Mouse (Mus musculus) midbrain, embryonic 10.5 days (tissue): ENCODE measurements around the gene Gjc3. TPM values are rescaled to one million over a fixed set of nuclear protein-coding genes. Genes with fewer than 3 reads are reported as not detected.
"Not testable (repeated sequence)": the region's sequence is repeated elsewhere in the genome, so short reads cannot be mapped to it uniquely, and the experiment has no call there.

Source experiments
- DNase-seq: peaks from one replicate; pipeline ENCODE4 v3.0.0-alpha.2; 2017; ENCODE audit warnings: low spot score
- H3K27ac ChIP-seq: fragments of 300-500 bp; sonication (generic); replicated peaks from 2 replicates; pipeline ENCODE4 v1.5.1; 2016; ENCODE audit warnings: mild to moderate bottlenecking
- H3K27me3 ChIP-seq: fragments of 300-500 bp; sonication (generic); 2 replicates; pipeline ENCODE4 v1.6.1; 2016; ENCODE audit warnings: low read depth, mild to moderate bottlenecking; ENCODE audit not compliant: poor library complexity, severe bottlenecking
- H3K36me3 ChIP-seq: fragments of 300-500 bp; sonication (generic); 2 replicates; pipeline ENCODE4 v1.6.1; 2016; ENCODE audit warnings: mild to moderate bottlenecking, moderate library complexity
- H3K4me1 ChIP-seq: fragments of 300-500 bp; sonication (generic); 2 replicates; pipeline ENCODE4 v1.6.1; 2016
- H3K4me3 ChIP-seq: fragments of 300-500 bp; sonication (generic); 2 replicates; pipeline ENCODE4 v1.5.1; 2016; ENCODE audit warnings: mild to moderate bottlenecking, moderate library complexity
- H3K9me3 ChIP-seq: fragments of 300-500 bp; sonication (generic); replicated peaks from 2 replicates; pipeline ENCODE4 v1.6.1; 2016; ENCODE audit warnings: mild to moderate bottlenecking
- WGBS: fragments of 180-500 bp; shearing (Covaris S2); methylation state at CpG from one replicate; pipeline ENCODE4 v1.1.7; 2016; 5-methylcytosine and 5-hydroxymethylcytosine counted together
- polyA plus RNA-seq: library from polyadenylated mRNA; unstranded; fragments of >200 nt; fragmentation: Nextera tagmentation; extraction: Ambion mirVana; gene quantifications from 2 replicates; pipeline ENCODE4 v1.2.1, GENCODE M21; 2016

The Gjc3 gene
- polyA plus RNA-seq, 1 experiment from 2014 or later, result 0.05 TPM

DNA sequence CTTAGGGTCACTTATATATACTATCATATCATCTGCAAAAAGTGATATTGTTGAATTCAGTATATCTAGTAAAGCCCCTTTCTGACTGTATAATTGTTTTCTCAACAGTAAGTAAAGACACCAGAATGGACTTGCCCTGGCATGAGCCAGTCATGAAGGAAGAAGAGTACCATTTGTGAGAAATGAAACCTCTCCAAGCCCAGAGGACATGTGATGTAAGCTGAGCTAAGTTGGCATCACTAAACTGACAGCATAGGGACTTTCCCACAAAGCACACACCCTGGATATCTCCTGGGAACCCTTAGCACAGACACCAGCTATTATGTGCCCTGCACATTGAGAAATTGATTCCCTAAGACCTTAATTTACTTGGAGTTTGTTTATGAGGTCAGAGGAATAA is 15.6 kb downstream of the Gjc3 start:
- no peak for DNase-seq
- no peaks in the 10 kb centered on the region for H3K9me3 ChIP-seq
- no peak overlapping the region for H3K27ac ChIP-seq
- no peaks in the 10 kb centered on the region for H3K4me1 ChIP-seq
- no peaks in the 10 kb centered on the region for H3K36me3 ChIP-seq
- H3K27me3 ChIP-seq, result no peaks in the 10 kb centered on the region
- no peak overlapping the region for H3K4me3 ChIP-seq

DNA sequence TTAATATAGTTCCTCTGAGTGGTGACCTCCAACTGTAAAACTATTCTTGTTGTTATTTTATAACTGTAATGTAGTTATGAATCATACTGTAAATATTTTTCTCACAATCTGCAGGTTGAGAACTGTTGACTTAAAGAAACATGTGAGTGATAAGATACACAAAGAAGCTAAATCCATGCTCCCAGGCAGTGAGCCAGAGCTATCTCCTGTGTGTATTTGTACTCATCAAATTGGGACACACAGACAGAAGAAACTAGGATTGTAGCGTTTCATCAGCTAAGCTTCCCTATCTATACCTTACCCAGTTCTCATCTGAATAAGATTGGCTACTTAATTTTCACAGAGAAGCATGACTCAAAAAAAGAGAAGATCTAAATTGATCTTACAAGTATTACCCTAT is 19.8 kb downstream of the Gjc3 start:
- H3K36me3 ChIP-seq, result no peaks in the 10 kb centered on the region
- H3K27ac ChIP-seq, result no peak overlapping the region
- WGBS, result 84% methylated on average over 1 of the region's 1 CpGs
- no peaks in the 10 kb centered on the region for H3K4me1 ChIP-seq
- no peak overlapping the region for H3K4me3 ChIP-seq
- no peaks in the 10 kb centered on the region for H3K27me3 ChIP-seq
- no peaks in the 10 kb centered on the region for H3K9me3 ChIP-seq
- DNase-seq, result no peak

DNA sequence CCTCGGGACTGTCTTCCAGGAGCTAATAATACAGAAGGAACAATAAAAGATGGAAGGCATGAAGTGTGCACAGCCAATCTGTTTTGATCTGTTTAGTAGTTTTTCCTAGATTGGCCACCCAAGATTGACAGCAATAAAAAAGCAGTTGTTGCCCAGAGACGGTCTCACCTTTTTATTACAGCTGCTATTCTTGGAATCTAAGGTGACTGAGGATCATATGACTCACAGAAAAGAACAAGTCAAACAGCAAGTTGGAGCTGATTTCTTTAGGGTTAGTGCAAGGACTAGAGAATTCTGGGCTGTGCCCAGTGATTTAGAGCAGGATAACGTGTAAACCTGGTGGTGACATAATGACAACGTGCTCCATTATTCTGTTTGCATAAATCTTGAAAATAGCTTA is 21.9 kb downstream of the Gjc3 start:
- no peak overlapping the region for H3K27ac ChIP-seq
- no peak overlapping the region for H3K4me3 ChIP-seq
- no peaks in the 10 kb centered on the region for H3K27me3 ChIP-seq
- H3K36me3 ChIP-seq, result no peaks in the 10 kb centered on the region
- no peaks in the 10 kb centered on the region for H3K4me1 ChIP-seq
- 87% methylated on average over 4 of the region's 4 CpGs for WGBS
- DNase-seq, result no peak
- H3K9me3 ChIP-seq, result no peaks in the 10 kb centered on the region

DNA sequence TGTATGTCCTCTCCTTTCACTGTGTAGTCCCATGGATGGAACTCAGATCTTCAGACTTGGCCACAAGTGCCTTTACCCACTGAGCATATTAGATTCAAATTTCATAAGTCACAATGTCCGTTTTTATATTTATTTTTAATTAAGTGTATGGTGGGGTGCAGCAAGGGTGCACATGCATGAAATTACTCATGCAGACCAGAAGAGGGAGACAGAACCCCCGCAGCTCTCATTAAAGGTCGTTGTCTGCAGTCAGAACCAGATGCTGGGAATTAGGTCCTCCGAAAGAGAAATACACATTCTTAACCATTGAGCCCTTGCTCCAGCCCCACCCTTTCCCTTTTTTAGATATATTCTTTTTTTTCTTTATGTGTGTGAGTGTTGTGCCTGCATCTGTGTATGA is 25.7 kb downstream of the Gjc3 start:
- Histone ChIP-seq H3K27ac (no peak overlapping the region), H3K4me3 (no peak overlapping the region), H3K27me3 (no peaks in the 10 kb centered on the region), H3K4me1 (no peaks in the 10 kb centered on the region), H3K9me3 (no peaks in the 10 kb centered on the region), H3K36me3 (no peaks in the 10 kb centered on the region)
- no peak for DNase-seq
- 70% methylated on average over 4 of the region's 4 CpGs for WGBS

DNA sequence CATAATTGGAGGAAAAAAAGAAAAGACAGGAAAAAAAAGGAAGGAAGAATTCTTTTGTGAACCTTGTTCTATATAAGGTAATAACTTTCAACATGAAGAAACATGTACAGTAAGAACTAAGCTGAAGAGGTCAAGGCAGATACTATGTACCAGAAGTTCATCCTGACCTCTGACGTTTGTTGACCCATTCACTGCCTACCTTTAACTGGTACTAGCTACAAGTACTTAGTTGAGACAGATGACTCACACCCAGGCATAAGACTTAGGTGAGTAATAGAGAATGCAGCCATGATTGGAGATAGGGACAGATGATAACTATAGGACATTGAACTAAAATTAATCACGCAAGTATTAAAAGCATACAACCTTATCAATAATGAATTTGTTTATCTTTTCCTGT is 26.4 kb downstream of the Gjc3 start:
- no peak for DNase-seq
- Histone ChIP-seq H3K27me3 (no peaks in the 10 kb centered on the region), H3K4me3 (no peak overlapping the region), H3K9me3 (no peaks in the 10 kb centered on the region), H3K36me3 (no peaks in the 10 kb centered on the region), H3K27ac (no peak overlapping the region), H3K4me1 (no peaks in the 10 kb centered on the region)
- WGBS, result 91% methylated on average over 2 of the region's 2 CpGs

- 74% methylated on average over 2 of the region's 2 CpGs for WGBS
- not testable (repeated sequence) for DNase-seq
Measured at GRCm38 (mm10) chr5:137933934-137934333, 29.0 kb downstream of the Gjc3 start.

GRCm38 (mm10) chr5:137928439-137928838 is 34.5 kb downstream of the Gjc3 start:
- WGBS, result 84% methylated on average over 11 of the region's 11 CpGs
- Histone ChIP-seq H3K4me3 (no peak overlapping the region), H3K36me3 (no peaks in the 10 kb centered on the region), H3K27me3 (no peaks in the 10 kb centered on the region), H3K9me3 (no peaks in the 10 kb centered on the region), H3K4me1 (no peaks in the 10 kb centered on the region), H3K27ac (no peak overlapping the region)
- DNase-seq, result no peak

More at GRCm38 (mm10) chr5:137933934-137934333, 29.0 kb downstream of the Gjc3 start:
- H3K27ac ChIP-seq, H3K27me3 ChIP-seq, H3K9me3 ChIP-seq, H3K36me3 ChIP-seq, H3K4me3 ChIP-seq, H3K4me1 ChIP-seq: not testable (repeated sequence)

- no peak overlapping the region for H3K27ac ChIP-seq
- H3K4me3 ChIP-seq, result no peak overlapping the region
- H3K9me3 ChIP-seq, result no peaks in the 10 kb centered on the region
- no peaks in the 10 kb centered on the region for H3K36me3 ChIP-seq
- no peaks in the 10 kb centered on the region for H3K4me1 ChIP-seq
- DNase-seq, result no peak
- no peaks in the 10 kb centered on the region for H3K27me3 ChIP-seq
Measured at GRCm38 (mm10) chr5:137922171-137922570, 40.7 kb downstream of the Gjc3 start.

GRCm38 (mm10) chr5:137921532-137921931 is 41.4 kb downstream of the Gjc3 start, which contains the start of gene Cyp3a13:
TSS of gene Cyp3a13 (minus strand) at chr5:137921619.
- no peak for DNase-seq
- Histone ChIP-seq H3K4me3 (no peak within 1 kb of the TSS), H3K27me3 (no peaks in the 10 kb centered on the region), H3K27ac (no peak within 1 kb of the TSS), H3K9me3 (no peaks in the 10 kb centered on the region), H3K4me1 (no peaks in the 10 kb centered on the region), H3K36me3 (no peaks in the 10 kb centered on the region)
- WGBS, result 72% methylated on average over 2 of the region's 2 CpGs

GRCm38 (mm10) chr5:137915550-137915949 is 47.3 kb downstream of the Gjc3 start:
- Histone ChIP-seq H3K27me3 (no peaks in the 10 kb centered on the region), H3K9me3 (no peaks in the 10 kb centered on the region), H3K27ac (no peak overlapping the region), H3K36me3 (no peaks in the 10 kb centered on the region), H3K4me3 (no peak overlapping the region), H3K4me1 (no peaks in the 10 kb centered on the region)
- DNase-seq, result no peak
- 83% methylated on average over 6 of the region's 6 CpGs for WGBS

DNA sequence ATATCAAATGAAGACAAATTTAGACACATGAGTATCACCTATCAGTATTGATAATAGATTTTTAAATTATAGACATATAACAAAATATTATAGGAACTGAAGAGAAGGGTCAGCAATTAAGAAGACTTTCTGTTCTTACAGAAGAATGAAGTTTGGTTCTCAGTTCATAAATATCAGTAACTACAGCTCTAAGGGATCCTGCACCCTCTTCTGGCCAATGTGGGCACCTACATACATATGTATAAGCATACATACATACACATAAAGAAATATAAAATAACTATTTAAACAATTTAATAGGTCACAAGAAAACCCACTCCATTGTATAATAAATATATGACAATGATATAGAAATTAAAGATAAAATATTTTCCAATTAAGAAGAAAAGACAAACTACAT is 48.4 kb downstream of the Gjc3 start:
- H3K9me3 ChIP-seq, result no peaks in the 10 kb centered on the region
- H3K27ac ChIP-seq, result no peak overlapping the region
- no peaks in the 10 kb centered on the region for H3K36me3 ChIP-seq
- H3K27me3 ChIP-seq, result no peaks in the 10 kb centered on the region
- no peak for DNase-seq
- H3K4me1 ChIP-seq, result no peaks in the 10 kb centered on the region
- H3K4me3 ChIP-seq, result no peak overlapping the region

DNA sequence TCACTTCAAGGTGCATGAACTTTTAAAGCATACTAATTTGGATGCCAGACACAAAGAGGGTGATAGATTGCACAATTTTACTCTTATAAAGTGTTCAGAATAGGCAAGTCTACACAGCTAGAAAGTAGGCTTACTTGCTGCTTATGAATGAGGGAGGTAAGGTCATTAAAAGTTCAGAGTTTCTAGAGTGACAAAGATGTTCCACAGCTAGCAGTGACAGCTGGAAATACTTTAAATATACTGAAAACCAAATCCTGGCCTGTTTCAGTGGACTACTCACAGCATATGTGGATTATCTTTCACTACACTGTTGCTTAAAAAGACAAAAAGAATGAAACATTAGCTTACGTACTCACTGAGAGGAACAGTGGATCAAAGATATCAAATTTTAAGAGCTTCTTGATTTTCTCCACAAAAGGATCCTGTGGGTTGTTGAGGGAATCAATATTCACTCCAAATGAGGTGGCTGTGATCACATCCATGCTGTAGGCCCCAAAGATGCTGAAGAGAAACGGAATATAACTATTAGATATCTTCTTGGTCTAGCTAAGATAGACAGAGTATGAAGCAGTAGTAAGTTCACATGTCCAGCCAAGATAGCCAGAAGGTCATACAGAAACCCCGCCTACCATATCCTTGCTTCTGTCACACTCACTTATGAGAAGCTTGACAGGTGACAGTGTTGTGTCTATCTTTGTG is 53.2 kb downstream of the Gjc3 start:
- H3K9me3 ChIP-seq, result no peaks in the 10 kb centered on the region
- H3K27me3 ChIP-seq, result no peaks in the 10 kb centered on the region
- H3K27ac ChIP-seq, result no peak overlapping the region
- no peak for DNase-seq
- no peaks in the 10 kb centered on the region for H3K4me1 ChIP-seq
- no peak overlapping the region for H3K4me3 ChIP-seq
- WGBS, result 91% methylated on average over 3 of the region's 3 CpGs
- no peaks in the 10 kb centered on the region for H3K36me3 ChIP-seq
